Mouse (Mus musculus) lung, postnatal 0 days (tissue): Measurements from ENCODE around the gene Nphs1.

ENCODE experiments used
- CTCF ChIP-seq: IDR thresholded peaks from 2 replicates; pipeline ENCODE4 v1.5.1; 2016; ENCODE audit warnings: antibody characterized with exemption, mild to moderate bottlenecking
- EP300 ChIP-seq: IDR thresholded peaks from 2 replicates; pipeline ENCODE4 v1.6.1; 2016; ENCODE audit warnings: antibody characterized with exemption, mild to moderate bottlenecking, control low read depth

DNA sequence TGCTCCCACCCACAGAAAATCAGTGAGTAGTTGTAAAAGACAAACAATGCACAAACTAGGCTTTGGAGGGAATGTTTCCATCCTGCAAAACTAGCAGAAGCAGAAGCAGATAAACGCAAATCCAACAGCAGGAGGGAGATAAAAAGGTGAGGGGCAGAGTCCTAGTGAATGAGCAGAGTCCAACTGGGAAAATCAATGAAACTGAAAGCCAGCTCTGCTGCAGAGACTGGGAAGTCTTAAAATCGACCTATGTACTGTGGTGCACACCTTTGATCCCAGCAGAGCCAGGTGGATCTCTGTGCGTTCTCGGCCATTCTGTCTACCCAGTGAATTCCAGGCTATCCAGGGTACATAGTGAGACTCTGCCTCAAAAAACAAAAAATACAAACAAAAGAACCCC, 16.9 kb downstream of the Nphs1 start:
- no peak for TF ChIP-seq CTCF
- no peak for TF ChIP-seq EP300
